Mouse (Mus musculus): Measurements from ENCODE around the gene Cfap44.
"Not testable (repeated sequence)": the region's sequence is repeated elsewhere in the genome, so short reads cannot be mapped to it uniquely, and the experiment has no call there.

The Cfap44 gene

GRCm38 (mm10) chr16:44430021-44430420, 35.4 kb downstream of the Cfap44 start:
- no peak for DNase-seq

- no peak for DNase-seq
These were observed 40.3 kb downstream of the Cfap44 start for GRCm38 (mm10) chr16:44434931-44435330.

DNA sequence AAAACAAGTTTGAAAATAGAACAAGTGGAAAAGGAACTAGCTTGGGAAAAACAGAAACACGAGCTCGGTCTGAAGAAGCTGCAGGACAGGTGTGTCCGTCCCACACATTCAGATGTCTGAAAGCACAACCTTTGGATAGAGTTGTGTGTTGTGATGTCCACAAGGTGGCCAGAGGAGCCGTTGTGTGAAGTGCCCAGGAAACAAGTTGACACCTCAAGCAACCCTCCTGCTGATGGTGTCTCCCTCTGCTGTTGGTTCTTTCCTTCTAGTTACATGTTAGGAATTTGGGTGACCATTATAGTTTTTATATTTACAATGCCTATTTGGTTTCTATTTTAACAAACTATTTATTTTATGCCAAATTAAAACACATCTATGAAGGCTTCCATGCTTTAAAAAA, 40.9 kb downstream of the Cfap44 start:
- DNase-seq, result no peak

DNA sequence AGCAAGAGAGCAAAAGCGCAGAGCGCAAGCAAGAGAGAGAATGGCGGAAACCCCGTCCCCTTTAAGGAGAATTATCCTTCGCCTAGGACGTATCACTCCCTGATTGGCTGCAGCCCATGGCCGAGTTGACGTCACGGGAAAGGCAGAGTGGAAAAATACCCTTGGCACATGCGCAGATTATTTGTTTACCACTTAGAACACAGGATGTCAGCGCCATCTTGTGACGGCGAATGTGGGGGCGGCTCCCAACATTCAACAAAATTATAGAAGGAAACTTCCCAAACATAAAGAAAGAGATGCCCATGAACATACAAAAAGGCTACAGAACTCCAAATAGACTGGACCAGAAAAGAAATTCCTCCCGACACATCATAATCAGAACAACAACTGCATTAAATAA, 47.3 kb downstream of the Cfap44 start:
- not testable (repeated sequence) for DNase-seq

DNA sequence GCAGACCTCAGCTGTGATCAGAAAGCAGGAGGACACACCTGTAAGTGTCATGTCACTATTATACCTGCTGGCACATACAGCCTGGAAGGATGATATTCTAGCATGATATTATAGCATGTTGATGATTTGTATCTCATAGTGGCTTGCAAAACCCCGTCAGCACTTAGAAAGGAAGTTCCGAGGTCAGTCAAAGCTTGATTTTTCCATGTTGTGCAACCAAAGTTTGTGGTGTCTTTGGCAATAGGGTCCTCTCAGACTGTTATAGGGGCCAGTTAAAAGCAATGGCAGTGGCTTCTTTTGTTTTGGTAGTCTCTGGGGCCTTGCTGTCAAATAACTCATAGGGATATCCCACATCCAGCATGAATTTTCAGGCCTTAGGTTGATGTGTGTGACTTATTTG, 63.3 kb downstream of the Cfap44 start:
- DNase-seq, result no peak

DNA sequence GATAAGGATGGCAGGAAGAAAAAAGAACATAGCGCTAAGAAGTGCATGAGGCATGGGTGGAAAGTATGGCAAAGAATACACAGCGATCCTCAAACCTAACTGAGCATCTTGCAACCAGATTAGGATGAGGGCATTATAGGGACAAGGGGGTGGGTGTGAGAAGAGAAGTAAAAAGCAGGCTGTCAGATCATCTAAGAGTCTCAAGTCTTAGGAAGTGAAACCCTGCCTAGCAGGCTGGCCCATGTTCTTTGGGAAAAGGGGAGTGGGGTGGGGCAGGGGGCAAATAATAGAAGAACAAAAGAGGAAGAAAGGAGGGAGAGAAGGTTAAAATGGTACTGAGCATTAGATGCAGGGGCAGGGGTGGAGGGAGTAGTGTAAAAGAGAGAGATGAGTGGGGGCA, 64.2 kb downstream of the Cfap44 start:
- DNase-seq, result no peak

- no peak for DNase-seq
These were observed 66.3 kb downstream of the Cfap44 start for GRCm38 (mm10) chr16:44460922-44461321.

DNA sequence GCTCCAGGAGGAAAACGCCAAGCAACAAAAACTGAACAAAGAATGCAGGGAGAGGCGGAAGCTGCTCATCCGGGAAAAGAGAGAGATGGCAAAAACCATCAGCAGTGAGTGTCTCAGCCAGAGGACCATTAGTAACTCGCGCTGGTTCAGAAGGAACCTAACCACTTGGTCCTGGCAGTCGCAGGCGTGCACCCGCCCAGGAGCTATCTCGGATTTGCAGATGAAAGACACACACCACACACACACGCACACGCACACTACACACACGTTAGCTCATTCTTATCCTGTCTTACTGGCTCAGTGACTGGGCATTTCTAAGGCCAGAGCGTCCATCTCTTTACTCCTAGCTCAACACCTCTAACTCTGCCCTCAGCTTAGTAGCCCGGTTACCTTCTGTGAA, 80.7 kb downstream of the Cfap44 start:
- no peak for DNase-seq

DNA sequence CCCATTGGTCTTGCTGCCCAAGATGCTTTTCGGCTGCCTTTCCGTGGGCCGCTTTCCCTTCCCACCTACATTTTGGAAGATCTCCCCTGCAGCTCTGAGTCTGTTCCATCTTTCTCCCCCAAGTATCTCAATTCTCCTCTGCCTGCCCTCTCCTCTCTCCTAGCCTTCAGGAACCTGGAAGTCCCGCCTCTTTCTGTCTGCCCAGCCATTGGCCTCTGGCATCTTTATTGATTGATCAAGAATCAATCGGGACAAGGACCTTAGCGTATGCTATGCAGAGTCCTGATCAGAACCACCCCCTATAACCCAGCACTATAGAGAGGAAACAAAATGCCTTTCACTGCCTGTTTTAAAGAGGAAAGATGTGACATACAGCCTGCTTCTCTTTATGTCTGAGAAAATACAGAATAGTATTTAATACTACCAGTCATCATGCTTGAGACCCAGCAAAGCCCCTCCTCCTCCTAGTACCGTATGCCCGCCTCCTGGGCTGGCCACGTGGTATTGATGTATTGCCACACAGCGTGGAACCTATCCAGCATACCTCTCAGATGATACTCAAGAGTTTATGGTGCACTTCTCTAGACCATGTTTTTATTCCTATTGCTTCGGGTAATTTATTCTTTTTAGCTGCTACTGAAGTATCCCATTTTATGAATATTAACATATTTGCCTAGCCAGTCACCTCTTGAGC, 81.2 kb downstream of the Cfap44 start:
- no peak for DNase-seq

GRCm38 (mm10) chr16:44478767-44479166, 84.2 kb downstream of the Cfap44 start:
- DNase-seq, result no peak

GRCm38 (mm10) chr16:44479852-44480251, 85.3 kb downstream of the Cfap44 start:
- DNase-seq, result no peak

GRCm38 (mm10) chr16:44480616-44481015, 86.0 kb downstream of the Cfap44 start:
- no peak for DNase-seq

GRCm38 (mm10) chr16:44481599-44482593, 87.3 kb downstream of the Cfap44 start:
- DNase-seq, result no peak

GRCm38 (mm10) chr16:44484079-44484478, 89.5 kb downstream of the Cfap44 start:
- no peak for DNase-seq

- no peak for DNase-seq
These were observed 90.2 kb downstream of the Cfap44 start for GRCm38 (mm10) chr16:44484831-44485230.

GRCm38 (mm10) chr16:44485691-44486090, 91.1 kb downstream of the Cfap44 start:
- no peak for DNase-seq

GRCm38 (mm10) chr16:44486612-44487011, 92.0 kb downstream of the Cfap44 start:
- DNase-seq, result no peak

- DNase-seq, result no peak
These were observed 92.6 kb downstream of the Cfap44 start for GRCm38 (mm10) chr16:44487194-44487593.

- no peak for DNase-seq
These were observed 96.5 kb downstream of the Cfap44 start for GRCm38 (mm10) chr16:44491051-44491450.

GRCm38 (mm10) chr16:44492151-44492550, 97.6 kb downstream of the Cfap44 start:
- DNase-seq, result no peak

DNA sequence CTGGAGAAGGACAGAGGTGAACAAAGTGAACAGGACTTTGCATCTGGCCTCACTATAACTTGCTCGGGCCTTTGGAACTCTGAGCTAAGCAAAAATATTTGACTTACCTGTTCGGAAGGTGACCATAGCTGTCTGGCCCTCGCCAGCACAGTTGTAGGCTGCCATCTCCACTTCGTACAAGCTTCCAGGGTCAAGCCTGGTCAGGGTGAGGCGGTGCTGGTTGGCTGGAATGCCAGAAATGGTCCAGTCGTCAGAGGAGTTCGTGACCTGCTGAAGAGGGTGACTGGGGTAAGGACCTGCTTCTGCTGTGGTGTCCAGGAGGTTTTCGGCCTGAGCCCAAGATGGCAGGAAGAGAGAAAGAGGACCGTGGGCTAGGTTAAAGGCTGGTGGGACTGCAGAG, 98.1 kb downstream of the Cfap44 start:
- no peak for DNase-seq

- no peak for DNase-seq
These were observed 99.3 kb downstream of the Cfap44 start for GRCm38 (mm10) chr16:44493868-44494267.

DNA sequence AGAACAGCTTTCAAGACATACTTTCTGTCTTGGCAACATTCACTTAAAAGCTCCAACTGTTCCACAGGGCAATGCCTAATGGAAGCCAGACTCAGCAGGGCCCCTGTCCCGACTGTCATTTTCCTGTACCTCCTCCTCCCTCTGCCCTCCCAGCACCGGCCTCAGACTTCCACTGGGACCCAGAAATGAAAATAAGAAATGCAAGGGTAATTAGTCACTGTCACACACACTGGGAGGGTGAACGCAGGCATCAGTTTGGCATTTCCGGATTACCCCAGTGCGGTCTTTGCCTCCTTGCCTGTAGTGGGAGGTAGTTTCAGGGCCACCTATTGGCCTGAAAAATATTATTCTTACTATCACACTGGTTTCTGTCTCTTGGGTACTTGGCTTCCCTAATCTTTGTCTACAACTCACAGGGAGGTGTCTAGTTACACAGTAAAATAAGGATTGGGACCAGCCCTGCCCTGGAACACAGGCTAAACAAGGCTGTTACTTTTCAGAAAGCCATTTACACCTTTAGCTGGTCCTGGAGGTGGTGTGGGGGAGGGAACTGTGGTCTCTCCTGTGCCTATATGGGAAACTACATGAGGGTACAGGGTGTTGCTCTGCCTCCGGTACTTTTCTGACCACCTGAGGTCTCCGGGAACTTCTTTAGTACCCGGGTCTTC, 100.0 kb downstream of the Cfap44 start:
- DNase-seq, result no peak

All from thymus, adult 18-20 months (tissue).